Mouse (Mus musculus): ENCODE results near the gene Pak1ip1.

DNA sequence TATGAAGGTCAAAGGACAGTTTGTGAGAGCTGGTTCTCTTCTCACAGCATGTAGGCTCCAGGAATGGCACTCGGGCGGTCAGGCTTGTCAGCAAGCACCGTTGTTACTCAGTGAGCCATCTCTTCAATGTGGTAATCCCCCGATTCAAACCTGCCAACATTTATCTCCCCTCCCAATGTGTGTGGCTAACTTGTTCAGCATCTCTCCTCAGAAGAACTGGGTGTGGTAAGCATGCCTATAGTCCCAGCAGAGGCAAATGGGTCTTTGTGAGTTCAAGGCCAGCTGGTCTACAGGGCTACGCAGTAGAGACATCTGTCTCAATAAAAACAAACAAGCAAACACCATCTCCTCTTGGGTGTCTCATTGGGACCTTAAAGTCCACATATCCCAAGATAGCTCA lies 27.8 kb upstream of the Pak1ip1 start:
- no peak for TF ChIP-seq POLR2A (IDR thresholded peaks at IDR 0.05; ENCODE audit: low read depth, low read length)
- no peak for TF ChIP-seq CTCF (conservative IDR thresholded peaks at IDR 0.05; ENCODE audit: insufficient read depth, insufficient read length, low read depth, low read length)

Data from kidney, adult 2 months (tissue).